Mouse (Mus musculus) adrenal gland, postnatal 25 days (tissue): Measurements from ENCODE around the gene Irs2. TPM values are rescaled to one million over a fixed set of nuclear protein-coding genes. Genes with fewer than 3 reads are reported as not detected.
A peak's percentile ranks its signal among the peaks of the same experiment; 100 is the strongest.

Source experiments
- DNase-seq: peaks from one replicate; pipeline ENCODE4 v3.0.0; 2021; ENCODE audit warnings: mixed read lengths
- total RNA-seq: library from RNA; stranded (reverse); gene quantifications from 2 replicates; pipeline ENCODE4 v1.2.3, GENCODE M21; 2021

The Irs2 gene
- total RNA-seq, 1 experiment from 2014 or later: 23.0 TPM

DNA sequence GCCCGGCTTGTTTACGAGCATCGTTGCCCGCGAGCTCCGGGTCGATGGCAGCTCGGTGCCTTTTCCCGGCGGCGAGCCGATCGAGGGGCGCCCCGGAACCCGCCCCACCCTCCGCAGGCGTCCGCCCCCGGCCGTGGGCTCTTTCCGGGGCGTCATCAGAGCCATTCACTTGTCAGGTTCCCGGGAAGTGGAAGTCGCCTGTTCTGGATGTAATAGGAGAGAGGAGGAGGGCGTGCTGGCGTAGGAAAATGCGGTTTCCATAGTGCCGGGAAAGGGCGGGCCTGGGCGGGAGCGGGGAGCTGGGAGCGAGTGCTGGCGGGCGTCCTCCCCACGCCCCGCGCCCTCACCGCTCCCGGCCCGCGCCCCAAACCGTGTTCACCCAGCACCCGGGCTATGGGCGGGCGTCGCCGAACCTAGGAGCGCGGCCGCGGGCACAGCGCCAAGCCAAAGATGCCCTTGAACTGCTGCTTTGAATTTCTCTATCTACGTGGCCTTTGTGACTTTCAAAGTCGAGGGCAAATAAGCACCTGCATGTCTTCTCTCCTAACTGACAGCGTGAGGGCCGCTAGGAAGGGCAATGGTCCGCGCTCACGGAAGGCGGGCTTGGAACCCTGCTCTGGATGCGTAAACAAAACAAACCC is 1.3 kb upstream of the Irs2 start:
- peak; percentile 79 for DNase-seq

DNA sequence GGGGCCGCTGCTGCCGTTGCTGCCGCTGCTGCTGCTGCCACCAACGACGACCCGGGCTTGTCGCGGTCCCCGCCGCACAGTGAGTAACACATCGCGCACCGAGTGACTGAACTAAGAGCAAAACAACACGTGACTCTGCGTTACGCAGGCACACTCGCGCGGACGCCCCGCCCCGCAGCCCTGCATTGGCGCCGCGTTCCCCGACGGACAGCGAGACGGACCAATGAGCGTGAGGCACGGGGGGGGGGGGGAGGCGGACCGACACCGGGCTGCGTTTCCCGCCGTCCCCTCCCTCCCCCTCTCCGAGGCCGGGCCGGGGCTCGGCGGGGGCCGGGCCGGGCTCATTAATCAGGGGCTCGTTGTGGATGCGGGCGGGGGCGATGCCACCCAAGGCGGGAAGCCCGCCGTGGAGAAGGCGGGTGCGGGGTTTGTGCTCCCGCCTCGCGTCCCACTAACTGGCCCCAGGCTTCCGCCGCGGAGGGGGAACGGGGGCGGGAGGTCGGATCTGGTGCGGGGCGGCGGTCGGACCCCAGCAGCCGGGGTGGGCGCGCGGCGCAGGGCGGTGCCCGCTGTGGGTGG is 673 bp upstream of the Irs2 start:
- DNase-seq: peak; percentile 98

DNA sequence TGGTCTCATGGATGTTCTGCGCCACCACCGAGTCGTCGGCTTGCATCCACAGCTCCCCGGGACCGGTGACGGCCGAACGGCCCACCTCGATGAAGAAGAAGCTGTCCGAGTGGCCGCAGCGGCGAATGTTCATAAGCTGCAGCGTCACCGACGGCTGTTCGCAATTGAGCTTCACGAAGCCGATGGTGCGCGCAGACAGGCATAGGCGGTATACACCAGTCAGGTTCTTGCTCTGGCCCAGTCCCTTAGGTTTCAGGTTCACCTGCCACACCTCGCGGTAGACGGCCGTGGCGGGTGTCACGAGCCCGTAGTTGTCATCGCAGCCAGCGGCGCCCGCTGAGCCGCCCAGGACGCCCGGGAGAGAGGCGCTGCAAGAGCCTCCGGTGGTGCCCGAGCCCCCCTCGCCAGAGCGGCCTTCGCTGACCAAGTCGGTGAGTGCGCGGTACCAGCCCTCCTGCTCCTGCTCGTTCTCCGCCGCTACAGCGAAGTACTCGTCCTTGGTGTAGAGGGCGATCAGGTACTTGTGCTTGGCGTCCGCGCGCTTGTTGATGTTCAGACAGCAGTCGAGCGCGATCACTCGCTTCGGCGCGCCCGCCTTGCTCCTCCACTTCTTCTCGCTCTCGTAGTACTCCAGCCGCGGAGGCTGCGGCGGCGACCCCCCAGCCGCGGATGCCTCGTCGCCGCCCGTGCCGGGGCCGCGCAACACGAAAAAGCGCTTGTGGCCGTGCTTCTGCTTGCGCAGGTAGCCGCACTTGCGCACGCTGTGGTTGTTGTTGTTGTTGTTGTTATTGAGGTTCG is 478 bp downstream of the Irs2 start:
- DNase-seq: peak; percentile 59

DNA sequence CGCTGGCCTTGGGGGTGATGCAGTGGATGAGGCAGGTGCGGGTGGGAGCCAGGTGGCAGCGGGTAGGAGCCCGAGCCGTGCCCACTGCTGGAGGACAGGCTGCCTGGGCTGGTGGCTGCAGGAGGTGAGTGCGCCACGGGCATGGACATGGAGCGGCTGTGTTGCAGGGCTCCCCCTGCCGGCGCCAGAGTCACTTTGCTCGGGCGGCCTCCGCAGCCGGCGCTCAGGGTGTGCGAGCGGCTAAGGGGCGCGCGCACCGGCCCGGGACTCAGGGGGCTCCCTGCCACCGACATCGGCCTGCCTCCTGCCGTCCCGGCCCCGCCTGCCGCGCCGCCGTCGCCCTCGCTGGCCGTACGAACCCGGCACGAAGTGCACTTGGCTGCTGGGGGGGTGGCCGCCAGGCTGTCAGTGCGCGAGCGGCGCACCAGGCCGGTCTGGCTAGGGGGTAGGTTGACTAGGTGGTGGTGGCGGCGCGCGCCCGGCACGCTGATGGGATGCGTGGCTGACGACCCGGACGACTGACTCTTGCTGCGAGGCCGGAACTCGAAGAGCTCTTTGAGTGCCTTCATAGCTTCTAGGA is 1.2 kb downstream of the Irs2 start:
- DNase-seq: peak; percentile 89

DNA sequence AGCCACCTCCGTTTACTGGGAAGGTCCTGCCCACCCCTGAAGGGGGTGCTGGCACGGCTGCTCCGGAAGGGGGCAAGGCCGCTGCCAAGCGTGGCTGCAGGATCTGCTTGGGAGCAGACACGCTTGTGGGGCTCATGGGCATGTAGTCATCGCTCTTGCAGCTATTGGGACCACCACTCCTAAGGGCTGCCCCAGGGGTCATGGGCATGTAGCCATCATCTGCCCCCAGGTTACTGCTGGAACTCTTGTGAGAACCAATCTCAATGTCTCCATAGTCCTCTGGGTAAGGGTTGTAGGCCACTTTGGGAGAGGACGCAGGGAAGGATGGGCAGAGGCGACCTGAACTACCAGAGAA is 2.0 kb downstream of the Irs2 start:
- DNase-seq: no peak

DNA sequence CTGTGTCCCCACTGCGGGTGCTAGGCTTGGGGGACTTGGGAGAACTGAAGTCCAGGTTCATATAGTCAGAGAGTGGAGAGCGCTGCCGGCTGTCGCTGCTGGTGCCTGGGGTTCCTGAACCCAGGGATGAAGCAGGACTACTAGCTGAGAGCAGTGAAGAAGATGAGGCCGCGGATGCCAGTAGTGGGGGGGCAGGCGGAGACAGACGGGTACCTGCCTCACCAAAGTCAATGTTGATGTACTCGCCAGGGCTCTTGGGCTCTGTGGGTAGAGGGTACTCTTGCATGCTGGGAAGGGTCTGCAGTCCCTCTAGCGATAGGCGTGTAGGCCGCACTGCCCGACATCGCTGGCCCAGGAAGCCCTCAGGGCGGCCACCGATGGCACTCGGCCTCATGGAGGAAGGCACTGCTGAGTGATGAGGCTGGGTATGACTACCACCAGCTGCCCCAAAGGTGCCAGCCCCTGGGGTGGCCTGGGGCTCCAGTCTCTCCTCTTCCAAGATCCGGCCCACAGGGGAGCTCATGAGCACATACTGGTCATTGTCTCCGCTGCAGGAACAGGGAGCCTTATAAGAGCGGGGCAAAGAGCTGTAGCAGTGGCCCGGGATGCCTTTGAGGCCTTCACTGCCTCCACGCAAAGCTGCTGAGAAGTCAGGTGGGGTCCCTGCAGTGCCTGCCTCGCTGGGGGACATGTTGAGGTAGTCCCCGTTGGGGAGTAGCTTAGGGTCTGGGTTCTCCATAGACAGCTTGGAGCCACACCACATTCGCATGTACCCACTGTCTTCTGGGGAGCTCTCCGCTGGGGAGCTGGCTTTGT is 2.6 kb downstream of the Irs2 start:
- DNase-seq: no peak

DNA sequence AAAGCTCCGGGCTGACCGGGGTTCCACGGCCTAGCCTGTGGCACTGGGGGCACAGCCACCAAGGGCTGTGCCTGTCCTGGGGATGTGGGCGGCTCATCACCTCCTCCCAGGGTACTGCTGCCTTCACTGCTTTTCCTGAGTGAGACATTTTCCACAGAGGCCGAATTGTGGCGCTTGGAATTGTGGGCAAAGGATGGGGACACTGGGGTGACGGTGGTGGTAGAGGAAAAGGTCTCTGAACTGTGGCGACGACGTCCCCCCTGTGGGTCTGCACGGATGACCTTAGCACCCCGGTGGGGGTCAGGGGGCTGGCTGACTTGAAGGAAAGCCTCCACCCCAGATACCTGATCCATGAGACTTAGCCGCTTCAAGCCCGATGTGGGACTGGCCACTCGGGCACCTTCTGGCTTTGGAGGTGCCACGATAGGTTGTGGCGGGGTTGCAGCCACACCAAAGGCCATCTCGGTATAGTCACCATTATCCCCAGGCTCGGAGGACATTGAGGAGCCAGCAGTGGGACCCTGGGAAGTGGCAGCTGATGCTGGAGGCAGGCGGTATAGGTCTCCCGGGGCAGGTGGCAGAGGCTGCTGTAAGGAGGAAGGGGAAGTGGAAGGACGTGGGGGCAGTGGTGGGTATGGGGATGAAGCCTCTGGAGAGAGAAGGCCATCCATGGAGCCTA is 3.3 kb downstream of the Irs2 start:
- no peak for DNase-seq

DNA sequence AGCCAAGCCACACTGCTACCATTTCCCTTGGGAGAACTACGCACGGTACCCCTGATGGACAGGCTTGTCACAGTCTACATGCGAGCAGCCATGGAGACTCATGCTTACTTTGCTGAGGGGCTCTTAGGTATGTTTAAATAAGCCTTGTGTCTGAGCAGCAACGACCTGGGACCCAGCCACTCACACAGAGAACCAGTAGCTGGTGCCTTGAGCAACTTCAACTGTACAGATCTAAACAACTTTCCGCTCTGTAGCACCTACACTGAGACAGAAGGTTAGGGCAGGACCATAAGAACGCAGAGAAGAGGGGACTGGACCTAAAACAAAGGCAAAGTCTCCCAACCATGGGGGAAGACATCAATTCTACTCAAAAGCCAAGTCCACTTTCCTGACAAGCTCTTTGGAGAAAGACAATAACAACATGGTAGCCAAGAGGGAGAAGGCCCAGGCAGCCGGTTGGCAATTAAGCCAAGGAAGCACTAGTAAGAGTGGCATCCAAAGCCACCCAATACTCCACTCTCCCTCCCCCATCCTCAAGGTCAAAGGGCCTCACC is 4.3 kb downstream of the Irs2 start:
- DNase-seq: no peak

DNA sequence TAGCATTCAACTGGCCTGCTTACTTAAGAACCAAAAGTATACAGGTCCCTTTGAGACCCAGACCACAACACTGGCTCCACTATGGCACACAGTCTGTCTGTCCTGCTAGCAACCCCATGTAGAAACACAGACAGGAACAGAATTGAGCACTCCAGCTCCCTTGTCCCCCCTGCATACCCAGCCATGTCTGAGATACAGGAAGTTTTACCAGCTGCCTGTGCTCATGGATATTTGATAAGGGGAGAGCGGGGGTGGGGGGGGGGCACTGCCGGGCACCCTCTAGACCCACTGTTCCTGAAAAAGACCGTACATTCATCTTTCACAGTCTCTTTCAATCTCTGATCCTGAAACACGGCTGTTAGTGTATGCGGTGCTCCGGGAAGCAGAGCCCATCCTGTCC is 5.0 kb downstream of the Irs2 start:
- no peak for DNase-seq

DNA sequence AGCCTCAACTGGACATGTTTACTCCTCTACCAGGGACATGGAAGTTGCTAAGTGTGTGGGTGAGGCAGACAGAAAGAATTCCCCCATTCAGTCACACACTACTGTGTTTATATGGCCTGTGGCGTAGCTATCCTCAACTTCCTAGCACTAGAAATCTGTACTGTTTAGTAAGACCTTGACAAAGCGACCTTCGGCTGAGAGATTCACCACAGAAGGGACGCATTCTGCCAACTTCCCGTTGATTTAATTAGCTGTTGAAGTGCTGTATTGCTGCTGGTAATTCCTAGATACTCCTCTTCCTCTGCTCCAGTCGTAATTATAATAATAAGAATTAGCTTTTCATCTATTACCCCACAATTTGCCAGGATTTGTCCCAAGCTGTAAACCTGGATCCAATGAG is 5.4 kb downstream of the Irs2 start:
- DNase-seq: no peak

DNA sequence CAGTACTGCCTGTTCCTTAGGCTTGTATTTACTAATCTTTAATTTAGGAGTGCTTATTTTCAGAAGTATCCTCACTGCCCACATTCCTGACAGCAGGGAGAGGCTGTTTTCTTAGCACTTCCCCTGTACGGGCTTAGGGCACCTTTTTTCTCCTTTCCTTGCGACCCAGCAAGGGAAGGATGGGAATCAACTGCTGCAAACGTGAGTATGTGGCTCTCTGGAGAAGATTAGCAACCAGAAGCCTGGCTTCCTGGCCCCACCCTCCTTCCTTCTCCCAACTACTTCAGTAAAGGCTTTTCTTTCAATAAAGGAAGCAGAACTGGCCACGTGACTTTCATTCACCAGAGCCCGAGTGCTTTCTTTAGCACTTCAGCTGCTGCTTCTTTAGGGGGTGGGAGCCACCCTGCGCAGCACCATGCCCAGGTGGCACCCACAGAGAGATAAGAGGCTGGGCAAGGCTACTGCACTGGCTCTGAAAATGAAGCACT is 7.2 kb downstream of the Irs2 start:
- DNase-seq: no peak

DNA sequence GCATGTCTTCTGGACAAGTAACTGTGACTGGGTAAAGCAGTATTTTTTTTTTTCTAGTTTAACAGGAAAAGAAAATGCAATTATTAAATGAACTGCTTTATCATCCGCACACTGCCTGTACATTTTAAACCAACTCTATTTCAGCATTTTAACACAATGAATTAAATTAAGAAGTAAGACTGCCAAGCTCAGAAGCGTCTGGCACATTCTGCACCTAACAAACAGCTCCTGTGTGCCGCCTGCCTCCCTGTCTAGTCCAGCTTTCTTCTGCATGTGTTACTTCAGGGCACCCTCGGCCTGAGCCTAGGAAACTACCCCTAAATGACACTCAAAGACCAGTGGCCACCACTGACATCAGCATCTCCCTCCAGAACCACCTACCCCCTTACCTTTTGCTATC is 8.7 kb downstream of the Irs2 start:
- no peak for DNase-seq

DNA sequence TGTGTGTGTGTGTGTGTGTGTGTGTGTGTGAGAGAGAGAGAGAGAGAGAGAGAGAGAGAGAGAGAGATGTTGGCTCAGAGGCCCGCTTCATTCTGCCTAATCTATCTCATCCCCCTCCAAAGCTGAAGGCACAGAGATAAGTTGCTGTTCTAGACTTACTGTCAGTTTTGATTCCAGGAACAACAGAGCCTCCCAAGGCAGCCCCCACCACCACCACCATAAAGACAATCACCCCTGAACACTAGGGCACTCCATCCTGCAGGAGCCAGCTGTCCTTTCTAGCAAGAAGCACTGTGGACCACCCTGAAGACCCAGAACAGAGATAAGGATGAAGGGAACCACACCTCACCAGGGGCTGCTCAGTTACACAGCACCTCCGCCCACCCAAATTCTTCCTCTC is 12.0 kb downstream of the Irs2 start:
- DNase-seq: no peak

DNA sequence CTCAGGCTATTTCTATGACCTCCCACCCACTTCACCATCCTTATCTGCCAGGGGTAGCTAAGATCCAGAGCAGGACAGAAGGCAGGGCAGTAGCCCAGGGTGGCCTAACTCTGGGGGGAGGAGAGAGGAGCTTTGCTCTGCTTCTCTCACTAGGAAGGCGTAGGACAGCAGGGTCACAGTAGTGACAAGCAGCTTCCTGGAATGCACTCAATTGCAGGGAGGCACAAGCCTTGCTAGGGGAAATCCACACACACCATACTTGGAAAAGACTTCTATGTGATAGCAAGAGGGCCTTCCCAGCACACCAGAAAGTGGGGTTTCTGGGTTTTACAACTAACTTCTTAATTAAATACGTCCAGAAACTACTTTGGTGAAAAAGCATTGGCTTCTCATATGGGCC is 12.5 kb downstream of the Irs2 start:
- DNase-seq: no peak

DNA sequence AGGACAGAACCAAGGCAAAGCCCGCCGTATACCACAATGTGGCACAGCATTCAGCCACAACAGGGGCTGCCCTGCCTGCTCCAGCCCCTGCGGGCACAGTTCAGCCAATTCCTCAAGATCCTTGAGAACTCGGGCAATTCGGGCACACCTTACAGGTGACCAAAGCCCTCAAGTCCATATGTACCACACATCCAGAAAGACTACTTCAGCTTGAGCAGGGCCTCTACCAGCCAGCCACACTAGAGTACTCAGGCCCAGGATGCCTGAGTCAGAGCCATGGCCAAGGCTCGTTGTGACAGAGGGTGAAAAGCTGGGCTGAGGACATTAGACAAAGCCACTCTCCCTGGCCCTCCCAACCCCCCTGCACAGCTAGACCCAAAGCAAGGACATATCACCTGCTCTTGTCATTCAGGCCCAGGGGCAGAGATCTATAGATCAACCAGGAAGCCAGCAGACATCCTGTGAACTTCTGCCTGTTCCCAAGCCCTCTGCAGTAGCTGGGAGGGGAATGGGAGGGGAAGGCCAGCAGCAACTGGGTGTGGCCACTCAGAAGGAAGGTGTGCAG is 13.8 kb downstream of the Irs2 start:
- DNase-seq: no peak

DNA sequence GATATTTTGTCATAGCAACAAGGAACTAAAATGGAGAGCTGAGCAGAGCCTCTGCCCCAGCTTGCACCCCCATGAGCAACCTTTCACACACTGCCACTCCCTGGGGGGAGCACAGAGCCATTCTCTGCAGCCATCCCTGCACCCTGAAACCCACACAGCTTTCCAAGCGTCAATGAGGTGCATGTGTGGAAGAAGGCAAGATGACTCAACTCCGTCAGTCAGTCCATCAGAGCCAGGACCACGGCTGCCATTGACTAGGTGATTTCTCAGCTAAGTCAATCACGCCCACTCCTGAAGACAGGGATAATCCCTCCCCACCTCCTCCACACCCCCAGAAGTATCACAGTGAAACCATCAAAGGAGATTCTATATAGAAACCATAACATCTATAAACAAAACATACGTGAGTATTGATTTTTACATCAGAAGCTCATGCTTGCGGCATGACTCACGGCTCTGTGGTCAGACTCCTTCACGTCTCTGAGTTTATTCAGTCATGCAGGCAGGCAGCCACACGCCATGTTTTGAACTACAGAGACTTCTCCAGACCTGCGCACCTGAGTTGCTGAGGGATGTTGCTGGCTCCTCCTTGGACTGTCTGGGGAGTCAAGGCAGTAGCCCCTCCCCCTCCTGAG is 14.6 kb downstream of the Irs2 start:
- DNase-seq: no peak

DNA sequence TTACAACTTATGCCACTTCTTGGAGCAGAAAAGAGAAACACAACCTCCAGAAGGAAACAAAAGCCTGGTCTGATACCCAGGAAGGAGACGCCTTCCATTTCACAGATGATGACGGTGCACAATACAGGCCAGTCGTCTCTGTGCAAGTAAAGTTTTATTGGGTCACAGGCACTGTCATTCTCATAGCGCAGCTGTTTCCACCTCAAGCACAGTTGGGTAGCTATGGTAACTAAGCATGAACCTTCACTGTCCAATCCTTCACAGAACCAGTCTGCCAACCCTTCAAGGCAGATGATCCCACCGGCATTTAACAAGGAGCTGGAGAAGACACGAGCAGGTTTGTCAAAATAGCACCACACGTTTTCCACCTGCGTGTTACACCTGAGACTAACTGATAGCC is 16.2 kb downstream of the Irs2 start:
- no peak for DNase-seq

DNA sequence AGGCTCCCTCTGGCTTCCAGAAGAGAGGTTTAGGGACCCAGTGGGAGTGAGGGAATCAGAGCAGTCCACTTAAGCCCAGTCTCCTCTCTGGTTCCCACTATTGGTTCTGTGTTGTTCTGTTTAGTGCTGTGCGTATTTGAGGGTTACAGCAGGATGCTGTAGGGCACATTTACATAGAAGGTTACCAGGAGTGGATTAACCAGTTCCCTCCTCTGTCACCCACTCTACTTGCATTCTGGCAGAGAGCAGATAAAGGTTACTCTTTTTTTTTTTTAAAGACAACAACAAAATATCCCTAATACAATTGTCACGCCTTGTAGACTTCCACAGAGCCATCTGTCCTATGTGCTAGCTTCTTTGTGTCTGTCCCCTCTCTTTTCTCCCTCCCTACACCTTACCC is 16.9 kb downstream of the Irs2 start:
- no peak for DNase-seq

DNA sequence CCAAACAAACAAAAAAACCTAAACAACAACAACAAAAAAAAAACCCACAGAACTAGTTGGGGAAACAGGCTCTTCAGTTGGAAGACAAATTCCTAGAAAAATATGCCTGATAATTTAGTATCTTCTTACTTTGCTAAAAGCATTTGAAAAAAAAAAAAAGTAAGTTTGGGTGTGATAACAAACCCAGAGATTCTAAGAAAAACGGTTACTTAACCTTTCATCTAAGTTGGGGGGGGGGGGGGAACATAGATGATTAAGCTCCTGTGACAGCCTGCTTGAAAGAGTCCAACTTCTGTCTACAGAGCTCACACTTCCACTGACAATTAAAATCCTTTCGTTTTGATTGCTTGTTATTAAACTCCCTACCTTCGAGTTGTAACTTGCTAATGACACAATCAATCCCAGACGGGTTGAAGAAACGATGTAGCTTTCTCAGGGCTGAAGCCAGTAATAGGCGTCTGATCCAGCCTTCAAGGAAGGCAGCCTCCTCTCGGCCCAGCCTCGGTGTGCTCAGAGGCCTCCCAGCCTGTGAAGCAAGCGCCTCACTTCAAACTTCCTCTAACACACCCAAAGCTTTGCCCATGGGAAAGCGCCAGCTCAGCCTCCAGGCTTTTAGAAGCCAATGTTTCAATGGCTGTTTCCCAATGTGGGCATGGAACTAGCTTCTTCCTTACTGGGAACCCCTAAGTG is 17.7 kb downstream of the Irs2 start:
- no peak for DNase-seq

DNA sequence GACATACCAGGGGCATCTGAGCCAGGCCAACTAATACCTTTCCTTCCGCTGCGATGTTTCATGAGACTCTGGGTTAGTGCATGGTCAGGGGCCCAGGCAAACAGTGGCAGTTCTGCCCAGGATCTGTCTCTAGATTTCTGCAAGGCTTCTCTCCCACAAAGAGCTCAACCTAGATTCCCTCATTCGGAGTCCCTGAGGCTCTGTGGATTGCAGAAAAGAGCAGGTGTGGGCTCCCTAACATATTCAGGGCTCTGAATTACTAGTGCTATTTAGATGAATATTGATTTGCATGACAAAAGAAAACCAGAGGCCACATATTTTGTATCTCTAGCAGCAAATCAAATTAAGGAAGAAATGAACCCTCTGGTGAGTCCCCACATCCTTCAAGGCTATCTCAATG is 18.3 kb downstream of the Irs2 start:
- DNase-seq: no peak
